Mouse (Mus musculus): ENCODE measurements around the gene Psmc1. TPM values are rescaled to one million over a fixed set of nuclear protein-coding genes. Genes with fewer than 3 reads are reported as not detected.

Psmc1 gene
- polyA plus RNA-seq (2015; fragmentation: Nextera tagmentation; extraction: Ambion mirVana): 252 and 261 TPM in 2 replicates

GRCm38 (mm10) chr12:100109986-100110696 lies at the start of gene Psmc1:
Gene Psmc1, plus strand, starts transcription at chr12:100110154.

GRCm38 (mm10) chr12:100159261-100159975 lies 49.5 kb downstream of the Psmc1 start, which contains the start of gene Nrde2:
Gene Nrde2, minus strand, starts transcription at chr12:100159653.

Other genes starting within 250 kb of the Psmc1 start
- gene Efcab11, start 225.7 kb upstream of the Psmc1 start, polyA plus RNA-seq (2015; fragmentation: Nextera tagmentation; extraction: Ambion mirVana): 2.5 and 3.2 TPM in 2 replicates
- gene Tdp1, start 225.6 kb upstream of the Psmc1 start, polyA plus RNA-seq (2015; fragmentation: Nextera tagmentation; extraction: Ambion mirVana): 30.2 and 32.4 TPM in 2 replicates
- gene Kcnk13, start 145.7 kb upstream of the Psmc1 start, polyA plus RNA-seq (2015; fragmentation: Nextera tagmentation; extraction: Ambion mirVana): 2.3 and 2.4 TPM in 2 replicates
- 7.0 and 7.9 TPM in 2 replicates for gene Nrde2, start 49.5 kb downstream of the Psmc1 start, polyA plus RNA-seq (2015; fragmentation: Nextera tagmentation; extraction: Ambion mirVana)
- 4,093 and 4,719 TPM in 2 replicates for gene Calm1, start 89.3 kb downstream of the Psmc1 start, polyA plus RNA-seq (2015; fragmentation: Nextera tagmentation; extraction: Ambion mirVana)